Mouse (Mus musculus) CD4-positive naive resting alpha-beta T cell, adult 76 days (primary cell): Measurements from ENCODE around the gene Snrnp40. TPM values are rescaled to one million over a fixed set of nuclear protein-coding genes. Genes with fewer than 3 reads are reported as not detected.

Source experiments
- total RNA-seq: library from RNA; stranded (reverse); gene quantifications from one replicate; pipeline ENCODE4 v1.2.4, GENCODE M21; 2023

The Snrnp40 gene
- total RNA-seq: 74.7 TPM

DNA sequence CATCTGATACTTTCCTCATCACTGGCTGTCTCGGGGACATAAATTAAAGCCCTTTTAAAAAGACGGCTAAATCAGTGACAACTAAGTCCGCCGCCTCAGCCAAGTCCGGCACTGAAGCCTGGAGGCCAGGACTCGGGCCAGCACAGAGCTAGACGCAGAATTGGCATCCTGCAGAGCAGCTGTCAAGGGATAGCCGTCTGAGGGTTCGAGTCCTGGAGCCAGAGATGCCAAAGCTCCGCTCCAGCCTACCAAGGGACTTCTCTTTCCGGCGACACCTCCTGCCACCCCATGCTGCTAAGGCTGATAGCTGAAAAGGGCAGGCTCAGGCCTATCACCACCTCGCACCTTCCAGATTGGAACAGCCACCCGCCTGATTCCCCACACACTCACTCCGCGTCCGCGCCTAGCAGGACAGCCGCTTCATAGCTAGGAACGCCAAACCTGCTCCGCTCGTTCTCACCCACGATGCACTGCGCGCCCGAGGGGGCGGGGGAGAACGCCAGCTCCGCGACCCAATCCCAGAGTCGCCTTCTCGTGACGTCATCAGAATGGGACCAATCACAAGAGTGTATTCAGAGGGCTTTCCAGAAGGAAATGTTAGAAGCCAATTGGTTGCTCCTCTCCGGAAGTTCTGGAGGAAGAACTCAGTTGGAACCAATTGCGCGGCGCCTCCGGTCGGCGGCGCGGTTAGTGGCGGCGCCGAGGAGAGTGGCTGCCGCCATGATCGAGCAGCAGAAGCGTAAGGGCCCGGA lies at the start of gene Snrnp40, which contains the start of gene Zcchc17:
Gene Snrnp40, plus strand, starts transcription at position 647 of the 752 bp plus-strand sequence.
Gene Zcchc17, minus strand, starts transcription at position 458 of the 752 bp plus-strand sequence.

Other genes starting within 250 kb of the Snrnp40 start
- gene Hcrtr1, start 220.8 kb upstream of the Snrnp40 start, total RNA-seq: not detected
- 0.79 TPM for gene Tinagl1, start 185.0 kb upstream of the Snrnp40 start, total RNA-seq
- gene Gm853, start 137.7 kb upstream of the Snrnp40 start, total RNA-seq: not detected
- gene Serinc2, start 80.9 kb upstream of the Snrnp40 start, total RNA-seq: not detected
- not detected for gene Fabp3, start 51.5 kb upstream of the Snrnp40 start, total RNA-seq
- gene Gm10570, start 51.5 kb upstream of the Snrnp40 start, total RNA-seq: not detected
- gene Zcchc17, start 189 bp upstream of the Snrnp40 start, total RNA-seq: 26.4 TPM
- not detected for gene Nkain1, start 214.0 kb downstream of the Snrnp40 start, total RNA-seq